Mouse (Mus musculus): ENCODE data around the gene Jtb.

The Jtb gene

GRCm38 (mm10) chr3:90231507-90232333 is at the start of gene Jtb:
Gene Jtb, plus strand, starts transcription at chr3:90231597.
- peak; percentile 88 to 90 for DNase-seq (ENCODE audit: low spot score in 2 of 2)

GRCm38 (mm10) chr3:90183581-90183980 is 47.8 kb upstream of the Jtb start:
- no peak for DNase-seq (ENCODE audit: low spot score in 2 of 2)

- no peak for DNase-seq (ENCODE audit: low spot score in 2 of 2)
Measured at GRCm38 (mm10) chr3:90190859-90191510, 40.4 kb upstream of the Jtb start.

GRCm38 (mm10) chr3:90194759-90195158 is 36.6 kb upstream of the Jtb start:
- no peak for DNase-seq (ENCODE audit: low spot score in 2 of 2)

- no peak for DNase-seq (ENCODE audit: low spot score in 2 of 2)
Measured at GRCm38 (mm10) chr3:90195644-90196043, 35.8 kb upstream of the Jtb start.

GRCm38 (mm10) chr3:90197548-90197947 is 33.8 kb upstream of the Jtb start:
- DNase-seq (ENCODE audit: low spot score in 2 of 2), result no peak

GRCm38 (mm10) chr3:90202884-90203283 is 28.5 kb upstream of the Jtb start:
- no peak for DNase-seq (ENCODE audit: low spot score in 2 of 2)

- no peak for DNase-seq (ENCODE audit: low spot score in 2 of 2)
Measured at GRCm38 (mm10) chr3:90203619-90204018, 27.8 kb upstream of the Jtb start.

GRCm38 (mm10) chr3:90204582-90204981 is 26.8 kb upstream of the Jtb start:
- DNase-seq (ENCODE audit: low spot score in 2 of 2), result no peak

- no peak for DNase-seq (ENCODE audit: low spot score in 2 of 2)
Measured at GRCm38 (mm10) chr3:90208662-90209061, 22.7 kb upstream of the Jtb start.

- no peak for DNase-seq (ENCODE audit: low spot score in 2 of 2)
Measured at GRCm38 (mm10) chr3:90209908-90210566, 21.4 kb upstream of the Jtb start.

- no peak for DNase-seq (ENCODE audit: low spot score in 2 of 2)
Measured at GRCm38 (mm10) chr3:90211475-90212398, 19.7 kb upstream of the Jtb start.

GRCm38 (mm10) chr3:90212723-90213122 is 18.7 kb upstream of the Jtb start:
- DNase-seq (ENCODE audit: low spot score in 2 of 2), result no peak

- peak; percentile 82 to 85 for DNase-seq (ENCODE audit: low spot score in 2 of 2)
Measured at GRCm38 (mm10) chr3:90213377-90213866, 18.0 kb upstream of the Jtb start, which contains the start of the genes Rps27 and Rab13. Gene Rps27, minus strand, starts transcription at chr3:90213651. Gene Rab13, plus strand, starts transcription at chr3:90213695.

- no peak for DNase-seq (ENCODE audit: low spot score in 2 of 2)
Measured at GRCm38 (mm10) chr3:90213956-90214684, 17.3 kb upstream of the Jtb start.

- DNase-seq (ENCODE audit: low spot score in 2 of 2), result no peak
Measured at GRCm38 (mm10) chr3:90215825-90216380, 15.5 kb upstream of the Jtb start.

GRCm38 (mm10) chr3:90220088-90220487 is 11.3 kb upstream of the Jtb start:
- DNase-seq (ENCODE audit: low spot score in 2 of 2), result no peak

- DNase-seq (ENCODE audit: low spot score in 2 of 2), result peak; percentile 77 to 87
Measured at GRCm38 (mm10) chr3:90220531-90220951, 10.9 kb upstream of the Jtb start.

GRCm38 (mm10) chr3:90221123-90221522 is 10.3 kb upstream of the Jtb start:
- DNase-seq (ENCODE audit: low spot score in 2 of 2), result no peak

- no peak for DNase-seq (ENCODE audit: low spot score in 2 of 2)
Measured at GRCm38 (mm10) chr3:90222455-90222854, 8.9 kb upstream of the Jtb start.
